Mouse (Mus musculus) liver, embryonic 16.5 days (tissue): ENCODE measurements around the gene Gtf2ird2. TPM values are rescaled to one million over a fixed set of nuclear protein-coding genes. Genes with fewer than 3 reads are reported as not detected.

Source experiments
- polyA plus RNA-seq: library from polyadenylated mRNA; unstranded; fragments of >200 nt; fragmentation: Nextera tagmentation; extraction: Ambion mirVana; gene quantifications from 2 replicates; pipeline ENCODE4 v1.2.1, GENCODE M21; 2015

The Gtf2ird2 gene
- polyA plus RNA-seq, 1 experiment from 2014 or later: 1.8 TPM

Other genes with a start within 250 kb of the Gtf2ird2 start
- 0.67 and 0.73 TPM in 2 replicates for gene Castor2, start 84.3 kb upstream of the Gtf2ird2 start, polyA plus RNA-seq
- 10.0 and 10.6 TPM in 2 replicates for gene Rcc1l, start 7.2 kb upstream of the Gtf2ird2 start, polyA plus RNA-seq
- 25.1 and 26.5 TPM in 2 replicates for gene Ncf1, start 45.6 kb downstream of the Gtf2ird2 start, polyA plus RNA-seq
- 31.7 and 34.2 TPM in 2 replicates for gene Gtf2i, start 130.7 kb downstream of the Gtf2ird2 start, polyA plus RNA-seq